Mouse (Mus musculus): ENCODE measurements at regions not wholly inside any gene's neighbourhood (a gene's known extent, or its start where the extent isn't known, plus 50 kb on each side); places are given as distances from the start of the nearest gene placed in this dataset.

DNA sequence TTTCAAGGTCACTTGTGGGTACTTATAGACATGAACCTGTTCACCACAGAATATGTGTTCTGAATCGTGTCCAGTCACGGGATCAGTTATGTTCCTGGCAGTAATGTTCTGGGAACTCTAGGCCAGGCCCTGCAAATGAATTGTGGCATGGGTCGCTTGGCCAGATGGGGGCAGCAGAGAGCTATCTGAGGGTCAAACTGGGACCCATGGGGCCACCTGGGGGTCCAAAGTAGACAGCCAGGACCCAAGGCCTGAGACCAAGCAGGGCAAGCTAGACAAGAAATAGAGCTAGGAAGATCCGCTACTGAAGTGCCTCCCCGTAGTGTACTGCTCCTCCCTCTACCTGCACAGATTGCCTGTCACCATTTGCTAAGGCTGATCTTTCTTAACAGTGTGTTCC lies 623.4 kb downstream of the Insc start:
- TF ChIP-seq CTCF (IDR thresholded peaks at IDR 0.05; ENCODE audit: control insufficient read depth, insufficient read depth, low read length) (peak; percentile 38; the same call in 1 of the 2 replicates), POLR2A (IDR thresholded peaks at IDR 0.05; ENCODE audit: borderline replicate concordance, control insufficient read depth, low read depth, low read length) (no peak)
